Mouse (Mus musculus) olfactory bulb, adult 2 months (tissue): ENCODE data around the gene Relch.

Experiments used
- CTCF ChIP-seq: fragments of 200-500 bp; IDR thresholded peaks from 2 replicates; pipeline ENCODE4 v1.5.1; 2012; ENCODE audit warnings: low read depth, mild to moderate bottlenecking, low read length, moderate library complexity; ENCODE audit not compliant: insufficient read depth
- POLR2A ChIP-seq: fragments of 200-500 bp; IDR thresholded peaks from 2 replicates; pipeline ENCODE4 v1.6.1; 2012; ENCODE audit warnings: mild to moderate bottlenecking, low read depth, low read length, moderate library complexity; ENCODE audit not compliant: insufficient read depth

DNA sequence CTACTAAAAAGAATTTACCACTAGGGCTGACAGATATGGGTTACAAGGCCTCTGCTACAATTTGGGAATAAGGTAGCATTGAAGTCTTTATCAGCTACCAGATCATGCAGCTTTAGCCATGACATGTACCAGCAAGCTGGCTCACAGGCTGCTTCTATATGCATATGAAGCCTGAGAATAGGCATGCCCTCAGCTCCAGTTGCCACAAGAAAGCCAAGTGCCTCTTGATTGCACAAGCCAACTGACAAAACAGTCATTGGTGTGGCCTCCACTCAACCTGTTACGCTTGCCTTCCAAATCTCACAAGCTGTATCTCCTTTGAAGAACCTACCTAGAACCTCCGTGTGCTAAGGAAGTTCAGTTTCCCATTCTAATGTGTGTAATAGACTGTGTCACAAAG is 104.7 kb downstream of the Relch start:
- TF ChIP-seq POLR2A (no peak), CTCF (no peak)
